Mouse (Mus musculus) bone marrow, adult 2 months (tissue): ENCODE data around the gene Tcf20.

Source experiments
- CTCF ChIP-seq: fragments of 200-500 bp; IDR thresholded peaks from 2 replicates; pipeline ENCODE4 v1.5.1; 2011; ENCODE audit warnings: low read length, control low read depth; ENCODE audit not compliant: control insufficient read depth, insufficient read depth
- POLR2A ChIP-seq: fragments of 200-500 bp; IDR thresholded peaks from 2 replicates; pipeline ENCODE4 v1.6.1; 2011; ENCODE audit warnings: low read depth, mild to moderate bottlenecking, control low read depth, low read length, borderline replicate concordance; ENCODE audit not compliant: control insufficient read depth

GRCm38 (mm10) chr15:83030884-83031283, 43.2 kb upstream of the Tcf20 start:
- TF ChIP-seq POLR2A (no peak), CTCF (no peak)
